Mouse (Mus musculus): ENCODE data around the gene Olfr818.
"Not testable (repeated sequence)": the region's sequence is repeated elsewhere in the genome, so short reads cannot be mapped to it uniquely, and the experiment has no call there.

Olfr818 gene

DNA sequence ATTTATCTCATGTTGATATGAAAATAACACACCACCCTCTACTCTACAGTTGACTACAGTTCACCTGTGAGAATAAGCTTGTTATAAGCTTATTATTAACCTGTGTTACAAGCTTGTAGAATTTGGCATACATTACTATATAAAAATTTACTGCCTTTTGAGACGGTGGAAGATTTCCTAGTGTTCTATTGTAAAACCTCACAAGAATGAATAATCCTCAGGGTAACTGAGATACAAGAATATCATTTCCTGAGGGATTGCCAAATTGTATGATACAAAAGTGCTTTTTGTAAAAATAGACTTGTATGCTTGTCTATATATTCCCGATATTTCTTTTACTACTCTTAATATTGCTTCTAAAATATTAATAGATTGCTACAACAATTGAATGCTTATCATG is at the start of gene Olfr818:
Gene Olfr818 (minus strand): TSS at position 101 of the 400 bp plus-strand sequence.
- no peak for DNase-seq (ENCODE audit: low spot score in 2 of 2)

DNA sequence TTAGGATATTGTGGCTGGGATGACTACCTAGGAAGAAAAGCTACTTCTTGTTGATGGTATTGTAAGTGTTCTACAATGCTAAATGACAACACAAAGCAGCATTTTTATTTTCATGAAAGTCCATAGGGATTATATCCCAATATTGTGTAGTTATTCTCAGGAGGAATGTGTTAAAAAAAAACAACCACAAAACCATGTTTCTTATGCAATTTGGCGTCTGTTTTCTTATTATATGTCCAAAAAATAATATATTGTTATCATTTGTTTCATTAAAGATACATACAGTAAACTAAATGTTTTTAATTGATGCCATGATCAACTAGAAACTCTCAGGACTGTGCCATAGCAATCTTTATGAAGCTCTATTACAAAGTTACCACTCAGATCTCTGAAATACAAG is 36.1 kb upstream of the Olfr818 start, which contains the start of gene Gm10310:
Gene Gm10310 (minus strand): TSS at position 101 of the 400 bp plus-strand sequence.
- DNase-seq (ENCODE audit: low spot score in 2 of 2): not testable (repeated sequence)

DNA sequence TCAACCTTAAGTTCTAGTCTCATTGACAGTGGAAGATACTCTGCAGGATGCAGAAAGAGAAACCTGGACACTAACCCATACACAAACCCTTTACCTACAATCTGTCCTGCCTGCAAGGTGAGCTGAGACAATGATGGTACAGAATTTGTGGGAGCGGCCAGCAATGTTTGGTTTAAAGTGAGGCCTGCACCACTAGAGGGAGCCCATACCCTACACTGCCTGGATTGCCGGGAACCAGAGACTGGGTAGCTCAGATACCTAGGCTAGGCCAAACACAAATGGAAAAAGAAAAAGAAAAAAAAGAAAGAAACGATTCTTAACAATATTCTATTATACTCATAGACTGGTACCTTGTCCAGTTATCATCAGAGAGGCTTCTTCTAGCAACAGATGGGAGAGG is 33.0 kb upstream of the Olfr818 start:
- not testable (repeated sequence) for DNase-seq (ENCODE audit: low spot score in 2 of 2)

GRCm38 (mm10) chr10:129976040-129976439 is 27.1 kb upstream of the Olfr818 start, which contains the start of gene Olfr247:
Gene Olfr247 (minus strand): TSS chr10:129976140.
- not testable (repeated sequence) for DNase-seq (ENCODE audit: low spot score in 2 of 2)

DNA sequence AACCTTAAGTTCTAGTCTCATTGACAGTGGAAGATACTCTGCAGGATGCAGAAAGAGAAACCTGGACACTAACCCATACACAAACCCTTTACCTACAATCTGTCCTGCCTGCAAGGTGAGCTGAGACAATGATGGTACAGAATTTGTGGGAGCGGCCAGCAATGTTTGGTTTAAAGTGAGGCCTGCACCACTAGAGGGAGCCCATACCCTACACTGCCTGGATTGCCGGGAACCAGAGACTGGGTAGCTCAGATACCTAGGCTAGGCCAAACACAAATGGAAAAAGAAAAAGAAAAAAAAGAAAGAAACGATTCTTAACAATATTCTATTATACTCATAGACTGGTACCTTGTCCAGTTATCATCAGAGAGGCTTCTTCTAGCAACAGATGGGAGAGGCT is 24.1 kb upstream of the Olfr818 start:
- not testable (repeated sequence) for DNase-seq (ENCODE audit: low spot score in 2 of 2)

DNA sequence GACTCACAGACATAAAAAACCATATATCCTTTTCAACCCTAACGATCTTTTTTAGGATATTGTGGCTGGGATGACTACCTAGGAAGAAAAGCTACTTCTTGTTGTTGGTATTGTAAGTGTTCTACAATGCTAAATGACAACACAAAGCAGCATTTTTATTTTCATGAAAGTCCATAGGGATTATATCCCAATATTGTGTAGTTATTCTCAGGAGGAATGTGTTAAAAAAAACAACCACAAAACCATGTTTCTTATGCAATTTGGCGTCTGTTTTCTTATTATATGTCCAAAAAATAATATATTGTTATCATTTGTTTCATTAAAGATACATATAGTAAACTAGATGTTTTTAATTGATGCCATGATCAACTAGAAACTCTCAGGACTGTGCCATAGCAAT is 18.3 kb upstream of the Olfr818 start, which contains the start of gene Olfr819:
Gene Olfr819 (minus strand): TSS at position 101 of the 400 bp plus-strand sequence.
- not testable (repeated sequence) for DNase-seq (ENCODE audit: low spot score in 2 of 2)

- DNase-seq (ENCODE audit: low spot score in 2 of 2): not testable (repeated sequence)
Measured at GRCm38 (mm10) chr10:129966232-129966631, 17.3 kb upstream of the Olfr818 start.

- DNase-seq (ENCODE audit: low spot score in 2 of 2): no peak
Measured at GRCm38 (mm10) chr10:129915497-129915896, 33.4 kb downstream of the Olfr818 start, which contains the start of gene Olfr816. Gene Olfr816 (minus strand): TSS chr10:129915597.

- not testable (repeated sequence) for DNase-seq (ENCODE audit: low spot score in 2 of 2)
Measured at GRCm38 (mm10) chr10:129905767-129906166, 43.1 kb downstream of the Olfr818 start, which contains the start of gene Olfr815. Gene Olfr815 (minus strand): TSS chr10:129905867.

All from frontal cortex, postnatal 25 days (tissue).